Mouse (Mus musculus) liver, postnatal 0 days (tissue): Measurements from ENCODE around the gene Bola1.

ENCODE experiments used
- CTCF ChIP-seq: sonication (generic); IDR thresholded peaks from 2 replicates; pipeline ENCODE4 v1.5.1; 2016; ENCODE audit warnings: antibody characterized with exemption, low read depth
- EP300 ChIP-seq: IDR thresholded peaks from 2 replicates; pipeline ENCODE4 v1.6.1; 2016; ENCODE audit warnings: antibody characterized with exemption, low read depth, mild to moderate bottlenecking

- TF ChIP-seq CTCF (no peak), EP300 (no peak)
Observed at GRCm38 (mm10) chr3:96181510-96182381, 37.8 kb downstream of the Bola1 start.
